Mouse (Mus musculus) B cell, adult 2 months (primary cell): ENCODE data around the gene Pgf.

Source experiments
- DNase-seq, 2 experiments: peaks; one replicate each; pipeline ENCODE4 v3.0.0; 2022

The Pgf gene

DNA sequence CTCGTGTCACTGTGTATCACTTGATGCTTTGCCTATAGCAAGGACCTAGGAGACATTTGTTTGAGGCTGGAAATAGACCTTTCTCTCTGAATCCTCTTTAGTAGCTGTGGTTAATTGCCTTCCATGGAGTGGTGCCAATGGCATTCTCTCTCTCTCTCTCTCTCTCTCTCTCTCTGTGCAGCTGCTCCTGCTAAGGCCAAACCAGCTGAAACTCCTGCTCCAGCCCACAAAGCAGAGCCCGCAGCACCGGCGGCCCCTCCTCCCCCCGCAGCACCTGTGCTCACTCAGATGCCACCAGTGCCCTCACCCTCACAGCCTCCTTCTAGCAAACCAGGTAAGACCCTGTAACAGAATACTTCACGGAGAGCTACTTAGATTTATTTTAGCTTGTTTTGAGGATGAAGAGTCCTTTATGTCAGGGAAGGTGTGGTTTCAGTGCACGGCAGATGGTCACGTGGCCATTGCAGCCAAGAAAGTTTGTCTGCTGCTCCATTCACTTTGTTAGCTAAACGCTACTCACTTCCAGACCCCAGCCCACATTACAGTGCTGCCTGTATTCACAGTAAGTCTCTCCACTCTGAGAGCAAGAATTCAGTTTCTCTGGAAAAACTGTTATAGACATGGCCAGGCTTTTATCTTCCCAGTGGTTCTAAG, 55.7 kb downstream of the Pgf start:
- no peak for DNase-seq
